Mouse (Mus musculus) ES-E14 (cell line): Measurements from ENCODE around the gene Rex1bd.

Experiments used
- CHD2 ChIP-seq: IDR thresholded peaks from 2 replicates; pipeline ENCODE4 v1.6.1; 2014; ENCODE audit warnings: mild to moderate bottlenecking, low read depth, low read length, inconsistent platforms
- MAFK ChIP-seq: IDR thresholded peaks from 2 replicates; pipeline ENCODE4 v1.6.1; 2014; ENCODE audit warnings: mild to moderate bottlenecking, low read depth, low read length, inconsistent platforms; ENCODE audit not compliant: insufficient read depth
- ZNF384 ChIP-seq: IDR thresholded peaks from 2 replicates; pipeline ENCODE4 v1.6.1; 2012; ENCODE audit warnings: low read depth, low read length, inconsistent platforms

GRCm38 (mm10) chr8:70465701-70466100 is 40.9 kb downstream of the Rex1bd start:
- TF ChIP-seq CHD2: no peak
- TF ChIP-seq MAFK: no peak
- TF ChIP-seq ZNF384: no peak
